Mouse (Mus musculus): Measurements from ENCODE around the gene Cdk1.
"Not testable (repeated sequence)": the region's sequence is repeated elsewhere in the genome, so short reads cannot be mapped to it uniquely, and the experiment has no call there.

Cdk1 gene

DNA sequence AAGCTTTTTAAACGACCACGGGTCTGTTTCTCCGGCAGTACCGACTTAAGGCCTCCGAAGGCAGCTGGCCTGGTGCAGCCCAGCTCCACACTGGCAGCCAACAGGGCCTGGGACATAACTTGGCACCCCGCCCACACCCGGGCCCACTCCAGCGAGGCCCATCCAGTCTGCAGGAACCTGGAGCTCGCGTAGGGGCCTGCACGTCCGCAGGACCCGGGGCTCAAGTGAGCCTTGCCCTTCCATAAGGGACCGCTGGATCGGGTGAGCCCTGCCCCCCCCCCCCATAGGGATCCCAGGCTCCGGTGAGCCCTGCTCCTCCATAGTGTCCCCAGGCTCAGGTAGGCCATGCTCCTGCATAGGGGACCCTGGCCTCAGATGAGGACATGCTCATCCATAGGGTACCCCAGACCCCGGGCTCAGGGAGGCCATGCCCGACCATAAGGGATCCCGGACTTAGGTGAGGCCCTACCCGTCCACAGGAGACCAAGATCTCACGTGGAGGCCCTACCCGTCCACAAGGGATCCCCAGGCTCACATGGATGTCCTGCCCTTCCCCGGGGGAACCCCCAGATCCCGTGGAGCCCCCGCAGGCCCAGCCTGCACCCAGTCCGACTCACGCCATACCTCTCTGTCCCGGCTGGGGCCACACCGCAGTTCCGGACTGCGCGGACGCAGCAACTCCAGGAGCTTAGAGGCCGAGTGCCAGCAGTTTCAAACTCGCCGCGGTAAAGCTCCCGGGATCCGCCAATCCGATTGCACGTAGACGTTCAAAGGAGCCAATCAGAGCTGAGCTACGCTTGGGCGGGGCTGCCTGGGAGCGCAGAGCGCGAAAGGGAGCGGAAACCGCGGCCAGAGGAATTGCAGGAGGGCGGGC lies at the start of gene Cdk1:
Gene Cdk1, minus strand, starts transcription at position 727 of the 874 bp plus-strand sequence.
- peak; percentile 90 for DNase-seq (ENCODE audit: low spot score)

DNA sequence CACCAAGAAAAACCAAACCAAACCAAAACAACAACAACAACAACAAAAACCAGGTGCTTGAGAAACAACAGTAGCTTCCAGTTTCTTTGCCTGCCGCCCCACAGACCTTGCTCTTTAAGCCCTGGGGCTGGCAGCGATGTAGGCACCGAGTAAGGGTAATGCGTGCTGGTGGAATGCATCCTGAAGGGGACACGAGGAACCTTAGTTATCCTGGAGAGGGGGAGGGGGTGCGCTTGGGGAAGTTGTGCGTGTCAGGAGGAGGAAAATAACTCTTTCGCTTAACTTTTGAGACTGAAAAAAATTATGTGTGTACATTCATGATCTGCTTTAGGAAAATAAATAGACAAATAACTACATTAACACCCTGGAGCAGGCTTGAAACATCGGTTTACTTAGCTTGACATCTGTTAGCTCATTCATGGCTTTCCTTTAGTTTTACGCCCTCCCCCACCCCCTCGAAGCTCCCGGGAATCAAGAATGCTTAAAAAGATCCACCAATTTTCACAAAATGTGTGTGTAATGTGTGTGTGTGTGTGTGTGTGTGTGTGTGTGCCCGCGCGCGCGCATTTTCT lies 47.2 kb upstream of the Cdk1 start:
- DNase-seq (ENCODE audit: low spot score), result no peak

DNA sequence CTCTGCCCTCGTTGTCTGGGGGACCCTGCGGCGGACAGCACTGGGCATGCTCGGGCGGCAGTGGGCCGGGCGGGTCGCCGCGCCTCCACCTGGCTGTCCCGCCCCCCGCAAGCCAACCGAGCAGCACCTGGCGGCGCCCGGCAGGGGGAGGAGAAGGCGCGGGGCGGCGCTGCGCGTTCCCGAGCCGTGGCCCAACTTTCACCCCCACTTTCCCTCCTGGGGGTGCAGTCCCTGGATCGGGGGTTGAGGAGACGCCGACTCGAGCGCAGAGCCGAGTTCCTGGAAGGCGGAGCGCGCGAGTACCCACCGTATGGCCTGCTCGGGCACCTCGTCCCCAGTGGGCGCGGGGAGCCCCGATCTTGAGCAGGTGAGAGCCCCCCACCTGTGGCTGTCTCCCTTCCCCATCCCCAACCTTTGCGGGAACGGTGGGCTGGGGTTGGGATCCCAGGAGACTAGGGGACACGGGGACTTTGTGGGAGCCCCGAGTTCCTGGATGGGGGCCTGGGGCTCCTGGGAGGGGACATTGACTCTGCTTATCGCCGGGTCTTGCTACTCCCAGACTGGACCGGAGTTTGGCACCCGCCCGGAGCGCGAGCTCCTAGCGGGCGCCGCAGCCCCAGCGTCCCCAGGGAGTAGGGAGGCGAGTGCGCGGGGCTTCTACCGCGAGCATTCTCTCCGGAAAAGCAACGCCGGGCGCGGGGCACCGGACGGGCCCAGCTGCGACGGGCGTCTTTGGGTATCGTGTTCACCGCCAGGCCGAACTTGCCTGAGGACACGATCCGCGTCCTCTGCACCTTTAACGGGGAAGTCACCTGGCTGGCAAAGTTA lies 46.2 kb upstream of the Cdk1 start, which contains the start of gene Ank3:
Gene Ank3, plus strand, starts transcription at position 11 of the 828 bp plus-strand sequence.
- peak; percentile 51 for DNase-seq (ENCODE audit: low spot score)

- DNase-seq (ENCODE audit: low spot score), result no peak
These were observed 45.5 kb upstream of the Cdk1 start for GRCm38 (mm10) chr10:69398197-69398762.

DNA sequence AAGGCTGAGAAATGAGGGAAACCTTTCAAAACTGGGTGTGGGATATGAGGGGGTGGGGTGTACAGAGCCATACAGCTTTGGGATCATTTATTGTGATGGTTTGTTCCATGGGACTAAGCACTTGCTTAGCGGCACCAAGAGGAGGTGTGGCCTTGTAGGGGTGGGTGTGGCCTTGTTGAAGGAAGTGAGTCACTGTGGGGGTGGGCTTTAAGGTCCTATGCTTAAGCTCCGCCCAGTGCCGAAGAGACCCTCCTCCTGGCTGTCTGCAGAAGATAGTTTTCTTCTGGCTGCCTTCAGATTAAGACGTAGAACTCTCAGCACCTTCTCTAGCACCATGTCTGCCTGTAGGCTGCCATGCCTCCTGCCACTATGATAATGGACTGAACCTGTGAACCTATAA lies 36.8 kb upstream of the Cdk1 start:
- DNase-seq (ENCODE audit: low spot score), result no peak

DNA sequence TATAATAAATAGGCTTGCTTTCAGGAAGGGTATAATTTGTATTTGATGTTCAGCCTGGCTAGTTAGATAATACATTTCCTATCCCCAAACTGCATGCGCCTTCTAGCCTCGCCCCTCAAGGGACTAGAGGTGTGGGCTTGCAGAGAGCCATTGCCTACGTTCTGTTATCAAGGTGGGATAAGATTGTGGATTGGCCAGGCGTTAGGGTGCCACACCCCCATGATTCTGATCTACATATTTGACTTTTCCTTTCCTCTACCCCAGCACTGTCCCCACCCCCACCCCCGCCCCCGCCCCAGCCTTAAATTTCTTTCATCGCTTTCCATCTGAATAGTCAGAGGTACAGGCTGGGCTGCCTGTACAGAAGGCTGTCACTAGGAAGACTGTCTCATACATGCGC lies 34.0 kb upstream of the Cdk1 start:
- no peak for DNase-seq (ENCODE audit: low spot score)

GRCm38 (mm10) chr10:69385136-69385535 lies 32.4 kb upstream of the Cdk1 start:
- no peak for DNase-seq (ENCODE audit: low spot score)

DNA sequence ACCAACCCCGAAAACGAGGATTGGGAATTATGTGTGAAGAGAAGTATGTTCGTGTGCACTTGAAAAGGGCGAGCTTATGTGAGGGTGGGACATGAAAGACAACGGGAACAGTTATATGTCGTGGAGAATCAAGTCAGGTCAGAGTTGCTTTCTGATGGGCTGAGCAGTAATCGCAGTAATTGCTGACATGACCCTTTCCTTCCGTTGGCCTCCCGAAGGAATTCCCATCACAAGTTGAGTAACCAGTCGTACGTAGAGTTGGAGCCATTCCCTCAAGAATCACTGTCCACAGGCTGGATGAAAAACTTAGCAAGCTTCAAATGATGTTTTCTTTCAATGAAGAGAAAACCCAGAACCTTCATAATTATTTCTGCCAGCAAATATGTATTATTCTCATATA lies 31.9 kb upstream of the Cdk1 start:
- no peak for DNase-seq (ENCODE audit: low spot score)

- no peak for DNase-seq (ENCODE audit: low spot score)
These were observed 30.4 kb upstream of the Cdk1 start for GRCm38 (mm10) chr10:69383186-69383585.

DNA sequence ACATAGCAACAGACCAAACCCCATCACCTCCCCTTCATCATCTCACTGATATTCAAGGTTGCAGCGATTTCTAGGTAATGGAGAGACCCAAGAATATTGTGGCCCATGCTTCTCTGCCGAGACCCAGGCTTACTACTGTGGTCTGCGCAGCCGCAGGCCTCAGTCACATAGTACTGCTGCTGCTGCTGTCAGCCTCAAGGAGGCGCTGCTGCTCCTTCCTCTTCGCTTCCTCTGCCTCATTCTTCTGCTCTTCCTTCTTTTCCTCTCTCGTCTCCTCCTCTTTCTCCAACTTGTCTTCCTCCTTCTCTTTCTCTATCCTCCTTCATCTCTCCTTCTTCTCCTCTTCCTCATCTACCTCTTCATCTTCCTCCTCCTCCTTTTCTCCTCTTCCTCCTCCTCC lies 22.4 kb upstream of the Cdk1 start:
- no peak for DNase-seq (ENCODE audit: low spot score)

DNA sequence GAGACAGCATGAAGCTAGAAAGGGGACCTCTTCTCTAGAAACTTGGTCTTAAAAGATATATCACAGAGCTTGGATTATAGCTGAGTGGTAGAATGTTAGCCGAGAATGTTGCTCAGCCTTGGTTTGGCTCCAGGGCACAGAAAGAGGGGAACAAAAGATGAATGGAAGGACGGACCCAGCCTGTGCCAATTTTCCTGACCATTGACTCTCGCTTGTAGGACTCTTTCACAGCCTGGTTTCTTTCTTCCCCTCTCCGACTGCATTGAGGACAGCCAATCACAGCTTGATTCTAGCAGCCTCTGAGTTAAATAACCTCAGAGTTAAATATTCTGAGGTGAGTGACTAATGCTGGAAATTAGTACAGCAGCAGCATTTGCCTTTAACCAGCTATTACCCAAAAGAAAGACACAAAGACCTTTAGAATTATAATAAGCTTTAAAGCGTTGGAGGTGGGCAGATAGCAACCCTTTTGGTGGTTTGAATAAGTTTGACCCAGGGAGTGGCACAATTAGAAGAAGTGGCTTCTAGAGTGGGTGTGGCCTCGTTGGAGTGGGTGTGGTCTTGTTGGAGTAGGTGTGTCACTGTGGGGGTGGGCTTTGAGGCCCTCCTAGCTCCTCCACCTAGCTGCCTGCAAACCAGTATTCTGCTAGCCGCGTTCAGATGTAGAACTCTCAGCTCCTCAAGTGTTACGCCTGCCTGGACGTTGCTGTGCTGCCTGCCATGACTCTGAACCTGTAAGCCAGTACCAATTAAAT lies 21.2 kb upstream of the Cdk1 start:
- no peak for DNase-seq (ENCODE audit: low spot score)

- DNase-seq (ENCODE audit: low spot score), result no peak
These were observed 19.3 kb upstream of the Cdk1 start for GRCm38 (mm10) chr10:69372061-69372460.

- DNase-seq (ENCODE audit: low spot score), result peak; percentile 55
These were observed 18.7 kb upstream of the Cdk1 start for GRCm38 (mm10) chr10:69371441-69371840.

- DNase-seq (ENCODE audit: low spot score), result no peak
These were observed 16.6 kb upstream of the Cdk1 start for GRCm38 (mm10) chr10:69369321-69369720.

- DNase-seq (ENCODE audit: low spot score), result no peak
These were observed 14.2 kb upstream of the Cdk1 start for GRCm38 (mm10) chr10:69366877-69367387.

- DNase-seq (ENCODE audit: low spot score), result no peak
These were observed 13.5 kb upstream of the Cdk1 start for GRCm38 (mm10) chr10:69366208-69366607.

DNA sequence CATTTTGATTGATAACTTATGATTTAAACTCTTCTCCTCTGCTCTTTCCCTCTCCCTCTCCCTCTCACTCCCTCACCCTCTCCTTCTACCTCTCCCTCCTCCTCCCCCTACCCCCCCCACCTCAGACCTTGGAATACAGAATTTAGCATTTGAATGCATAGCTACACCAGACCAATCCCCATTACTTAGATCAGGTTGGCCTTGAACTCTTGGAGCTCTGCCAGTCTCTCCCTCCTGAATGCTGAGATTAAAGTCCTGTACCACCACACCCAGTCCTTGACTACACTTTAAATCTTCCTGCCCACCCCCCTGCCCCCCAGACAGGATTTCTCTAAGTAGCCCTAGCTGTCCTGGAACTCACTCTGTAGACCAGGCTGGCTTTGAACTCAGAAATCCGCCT lies 6.9 kb upstream of the Cdk1 start:
- DNase-seq (ENCODE audit: low spot score), result no peak

DNA sequence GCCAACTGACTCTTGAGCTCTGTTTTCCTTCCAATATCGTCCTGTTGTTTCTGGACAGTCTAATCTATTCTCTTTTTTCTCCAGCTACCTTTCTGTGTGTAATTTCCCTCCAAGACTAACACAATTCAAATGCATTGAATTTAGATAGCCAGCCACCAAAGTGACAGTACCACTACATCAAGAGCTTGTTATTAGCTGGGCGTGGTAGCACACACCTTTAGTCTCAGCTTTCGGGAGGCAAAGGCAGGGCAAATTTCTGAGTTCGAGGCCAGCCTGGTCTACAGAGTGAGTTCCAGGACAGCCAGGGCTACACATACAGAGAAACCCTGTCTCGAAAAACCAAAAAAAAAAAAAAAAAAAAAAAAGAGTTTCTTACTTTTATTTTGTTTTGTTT lies 345 bp upstream of the Cdk1 start:
- DNase-seq (ENCODE audit: low spot score), result not testable (repeated sequence)

- no peak for DNase-seq (ENCODE audit: low spot score)
These were observed 911 bp downstream of the Cdk1 start for GRCm38 (mm10) chr10:69351842-69352211.

DNA sequence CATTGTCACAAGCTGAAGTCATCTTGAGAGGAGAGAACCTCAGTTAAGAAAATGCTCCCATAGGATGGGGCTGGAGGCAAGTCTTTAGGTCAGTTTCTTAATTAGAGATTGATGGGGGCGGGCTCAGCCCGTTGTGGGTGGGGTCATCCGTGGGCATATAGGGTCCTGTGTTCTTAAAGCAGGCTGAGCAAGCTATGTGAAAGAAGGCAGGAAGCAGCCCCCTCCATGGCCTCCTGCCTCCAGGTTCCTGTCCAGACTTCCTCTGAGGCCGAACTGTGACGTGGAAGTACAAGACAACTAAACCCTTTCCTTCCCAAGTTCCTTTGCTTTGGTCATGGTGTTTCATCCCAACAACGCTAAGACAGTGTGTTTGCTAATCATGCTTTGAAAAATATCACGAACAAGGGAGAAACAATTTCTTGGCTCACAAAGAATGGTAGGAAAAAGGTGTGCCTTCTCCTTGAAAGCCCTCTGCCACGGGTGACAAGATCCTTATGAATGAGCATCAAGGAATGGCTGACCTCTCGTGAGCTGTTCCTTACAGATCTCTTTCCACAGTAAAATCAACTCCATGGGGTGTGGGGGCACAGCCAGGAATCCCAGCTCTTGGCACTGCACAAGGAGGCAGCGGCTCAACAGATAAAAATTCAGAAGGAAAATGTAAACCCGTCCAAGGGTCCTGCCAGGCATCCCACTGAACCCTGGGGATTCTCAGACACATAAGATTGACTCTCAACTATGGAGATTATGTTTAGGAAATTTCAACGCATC lies 1.5 kb downstream of the Cdk1 start:
- no peak for DNase-seq (ENCODE audit: low spot score)

DNA sequence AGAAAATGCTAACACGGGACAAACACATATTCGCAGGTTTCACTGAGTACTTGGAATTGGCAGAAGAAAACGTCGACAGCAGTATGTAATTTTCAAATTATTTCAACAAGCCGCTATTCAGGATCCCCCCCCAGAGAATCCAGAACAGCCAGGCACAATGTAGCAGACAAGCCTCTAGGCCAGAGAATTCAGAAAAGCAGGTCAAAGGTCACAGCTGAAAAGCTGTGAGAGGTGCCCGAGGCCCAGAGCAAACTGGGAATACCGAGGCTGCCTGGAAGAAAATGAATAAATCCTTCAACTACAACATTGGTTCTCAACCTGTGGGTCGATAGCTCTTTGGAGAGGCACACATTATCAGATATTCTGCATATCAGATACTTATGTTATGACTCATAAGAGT lies 4.5 kb downstream of the Cdk1 start:
- no peak for DNase-seq (ENCODE audit: low spot score)

All from urinary bladder, postnatal 25 days (tissue).